Mouse (Mus musculus): ENCODE data around the gene Ankrd1. TPM values are rescaled to one million over a fixed set of nuclear protein-coding genes. Genes with fewer than 3 reads are reported as not detected.

Ankrd1 gene
- polyA plus RNA-seq, 1 experiment, result not detected

- no peaks in the 10 kb centered on the region for H3K4me1 ChIP-seq (ENCODE audit: control insufficient read depth, insufficient read depth, insufficient read length, low read length)
- TF ChIP-seq POLR2A (IDR thresholded peaks at IDR 0.05; ENCODE audit: low read depth, low read length), result no peak
- TF ChIP-seq CTCF (IDR thresholded peaks at IDR 0.05; ENCODE audit: extremely low read depth, insufficient read length, insufficient replicate concordance, low read depth, low read length), result no peak
- 0 out of 2 replicates have a peak overlapping the region, but pooled peaks have one; percentile 16 for H3K27ac ChIP-seq (ENCODE audit: insufficient read depth, low read depth, low read length)
- WGBS, result 9% methylated on average over 12 of the region's 12 CpGs
- no peak overlapping the region; the same call in 1 of the 2 replicates for H3K4me3 ChIP-seq (ENCODE audit: low read depth, low read length)
- no peaks in the 10 kb centered on the region for H3K36me3 ChIP-seq (ENCODE audit: control insufficient read depth, insufficient read depth, low read length)
- H3K27me3 ChIP-seq (ENCODE audit: control insufficient read depth, insufficient read depth, low read length), result no peaks in the 10 kb centered on the region
Measured at GRCm38 (mm10) chr19:36129643-36130042, 9.7 kb upstream of the Ankrd1 start.

- H3K4me1 ChIP-seq (ENCODE audit: control insufficient read depth, insufficient read depth, insufficient read length, low read length), result no peaks in the 10 kb centered on the region
- 10% methylated on average over 9 of the region's 9 CpGs for WGBS
- no peaks in the 10 kb centered on the region for H3K36me3 ChIP-seq (ENCODE audit: control insufficient read depth, insufficient read depth, low read length)
- H3K27me3 ChIP-seq (ENCODE audit: control insufficient read depth, insufficient read depth, low read length), result no peaks in the 10 kb centered on the region
- peak overlapping the region; percentile 16; the same call in 1 of the 2 replicates for H3K27ac ChIP-seq (ENCODE audit: insufficient read depth, low read depth, low read length)
- no peak overlapping the region for H3K4me3 ChIP-seq (ENCODE audit: low read depth, low read length)
- no peak for TF ChIP-seq POLR2A (IDR thresholded peaks at IDR 0.05; ENCODE audit: low read depth, low read length)
- no peak for TF ChIP-seq CTCF (IDR thresholded peaks at IDR 0.05; ENCODE audit: extremely low read depth, insufficient read length, insufficient replicate concordance, low read depth, low read length)
Measured at GRCm38 (mm10) chr19:36129213-36129612, 9.3 kb upstream of the Ankrd1 start.

DNA sequence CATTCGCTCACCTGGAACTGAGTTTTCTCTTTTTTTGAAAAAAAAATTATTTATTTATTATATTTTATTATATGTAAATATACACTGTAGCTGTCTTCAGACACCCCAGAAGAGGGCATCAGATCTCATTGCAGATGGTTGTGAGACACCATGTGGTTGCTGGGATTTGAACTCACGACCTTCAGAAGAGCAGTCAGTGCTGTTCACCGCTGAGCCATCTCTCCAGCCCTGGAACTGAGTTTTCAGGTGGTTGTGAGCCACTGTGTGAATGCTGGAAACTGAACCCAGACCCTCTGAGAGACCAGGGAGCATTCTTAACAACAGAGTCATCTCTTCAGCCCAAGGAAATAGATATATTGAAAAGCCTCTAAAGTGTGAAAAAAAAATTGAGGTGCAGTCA lies 8.5 kb upstream of the Ankrd1 start:
- WGBS, result 90% methylated on average over 3 of the region's 3 CpGs
- no peaks in the 10 kb centered on the region for H3K4me1 ChIP-seq (ENCODE audit: control insufficient read depth, insufficient read depth, insufficient read length, low read length)
- TF ChIP-seq CTCF (IDR thresholded peaks at IDR 0.05; ENCODE audit: extremely low read depth, insufficient read length, insufficient replicate concordance, low read depth, low read length), result no peak
- no peak for TF ChIP-seq POLR2A (IDR thresholded peaks at IDR 0.05; ENCODE audit: low read depth, low read length)
- no peak overlapping the region for H3K27ac ChIP-seq (ENCODE audit: insufficient read depth, low read depth, low read length)
- H3K27me3 ChIP-seq (ENCODE audit: control insufficient read depth, insufficient read depth, low read length), result no peaks in the 10 kb centered on the region
- H3K36me3 ChIP-seq (ENCODE audit: control insufficient read depth, insufficient read depth, low read length), result no peaks in the 10 kb centered on the region
- no peak overlapping the region for H3K4me3 ChIP-seq (ENCODE audit: low read depth, low read length)

DNA sequence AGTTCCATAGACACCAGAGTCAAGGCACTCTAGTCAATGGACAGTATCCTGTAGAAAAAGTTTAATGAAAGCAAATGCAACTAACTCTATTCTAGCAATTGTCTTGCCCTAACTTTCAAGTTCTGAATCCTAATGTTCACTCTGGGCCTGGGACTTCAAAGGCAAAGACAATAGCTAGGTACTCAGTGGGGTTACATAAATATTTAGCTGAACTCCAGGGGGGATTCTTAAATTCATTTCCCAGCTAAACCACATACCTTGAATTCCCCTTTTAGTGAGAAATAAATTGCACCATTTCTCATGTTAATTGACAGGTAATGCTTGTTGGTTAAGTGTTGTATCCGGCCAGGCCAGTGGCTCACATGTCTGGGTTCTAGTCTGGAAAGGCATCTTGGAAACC lies 4.3 kb upstream of the Ankrd1 start:
- H3K27me3 ChIP-seq (ENCODE audit: control insufficient read depth, insufficient read depth, low read length), result no peaks in the 10 kb centered on the region
- 58% methylated on average over 1 of the region's 1 CpGs for WGBS
- no peak for TF ChIP-seq CTCF (IDR thresholded peaks at IDR 0.05; ENCODE audit: extremely low read depth, insufficient read length, insufficient replicate concordance, low read depth, low read length)
- TF ChIP-seq POLR2A (IDR thresholded peaks at IDR 0.05; ENCODE audit: low read depth, low read length), result no peak
- no peaks in the 10 kb centered on the region for H3K36me3 ChIP-seq (ENCODE audit: control insufficient read depth, insufficient read depth, low read length)
- H3K4me3 ChIP-seq (ENCODE audit: low read depth, low read length), result no peak overlapping the region
- H3K27ac ChIP-seq (ENCODE audit: insufficient read depth, low read depth, low read length), result no peak overlapping the region
- no peaks in the 10 kb centered on the region for H3K4me1 ChIP-seq (ENCODE audit: control insufficient read depth, insufficient read depth, insufficient read length, low read length)

DNA sequence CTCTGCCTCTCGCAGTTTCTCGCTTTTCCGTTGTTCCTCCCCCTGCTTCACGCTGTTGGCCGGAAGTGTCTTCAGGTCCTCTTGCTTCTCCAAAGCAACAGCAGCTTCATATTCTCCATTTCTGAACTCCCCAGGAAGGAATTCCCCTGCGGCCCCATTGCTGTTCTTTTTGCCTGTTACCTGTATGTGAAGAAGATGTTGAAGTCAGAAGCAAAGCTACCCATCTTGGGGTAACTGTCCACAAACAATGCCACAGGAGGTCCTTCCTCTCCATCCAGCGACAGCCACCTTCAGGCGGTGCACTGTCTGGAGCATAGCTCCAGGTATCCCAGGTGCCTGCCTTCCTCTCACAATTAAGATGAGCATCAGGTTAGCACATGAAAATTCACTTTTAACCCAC lies 680 bp downstream of the Ankrd1 start:
- Histone ChIP-seq H3K4me3 (ENCODE audit: low read depth, low read length) (no peak overlapping the region), H3K27me3 (ENCODE audit: control insufficient read depth, insufficient read depth, low read length) (no peaks in the 10 kb centered on the region), H3K4me1 (ENCODE audit: control insufficient read depth, insufficient read depth, insufficient read length, low read length) (no peaks in the 10 kb centered on the region), H3K27ac (ENCODE audit: insufficient read depth, low read depth, low read length) (no peak overlapping the region), H3K36me3 (ENCODE audit: control insufficient read depth, insufficient read depth, low read length) (no peaks in the 10 kb centered on the region)
- TF ChIP-seq CTCF (IDR thresholded peaks at IDR 0.05; ENCODE audit: extremely low read depth, insufficient read length, insufficient replicate concordance, low read depth, low read length), result no peak
- TF ChIP-seq POLR2A (IDR thresholded peaks at IDR 0.05; ENCODE audit: low read depth, low read length), result no peak
- WGBS, result 92% methylated on average over 8 of the region's 8 CpGs

DNA sequence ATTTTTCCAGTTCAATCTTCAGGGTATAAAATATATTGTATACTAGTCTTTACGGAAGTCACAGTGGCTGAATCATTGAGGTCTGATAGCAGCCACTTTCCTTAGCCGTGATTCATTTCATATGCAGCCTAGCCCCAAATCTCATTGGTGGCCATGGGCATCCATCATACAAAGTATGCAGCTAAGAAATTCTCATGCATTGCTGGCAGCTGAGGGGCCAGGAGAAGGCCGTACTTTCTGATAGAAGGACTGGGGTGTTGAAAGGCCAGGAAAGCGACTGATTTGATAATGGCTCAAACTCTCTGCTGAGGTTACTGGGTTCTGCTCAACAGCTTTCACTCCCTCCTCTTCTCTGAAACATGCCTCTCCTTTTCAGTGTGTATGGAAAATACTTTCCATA lies 3.7 kb downstream of the Ankrd1 start:
- H3K36me3 ChIP-seq (ENCODE audit: control insufficient read depth, insufficient read depth, low read length), result no peaks in the 10 kb centered on the region
- TF ChIP-seq CTCF (IDR thresholded peaks at IDR 0.05; ENCODE audit: extremely low read depth, insufficient read length, insufficient replicate concordance, low read depth, low read length), result no peak
- no peak for TF ChIP-seq POLR2A (IDR thresholded peaks at IDR 0.05; ENCODE audit: low read depth, low read length)
- H3K4me1 ChIP-seq (ENCODE audit: control insufficient read depth, insufficient read depth, insufficient read length, low read length), result no peaks in the 10 kb centered on the region
- H3K27ac ChIP-seq (ENCODE audit: insufficient read depth, low read depth, low read length), result no peak overlapping the region
- no peak overlapping the region for H3K4me3 ChIP-seq (ENCODE audit: low read depth, low read length)
- 80% methylated on average over 4 of the region's 4 CpGs for WGBS
- H3K27me3 ChIP-seq (ENCODE audit: control insufficient read depth, insufficient read depth, low read length), result no peaks in the 10 kb centered on the region

- Histone ChIP-seq H3K36me3 (ENCODE audit: control insufficient read depth, insufficient read depth, low read length) (no peaks in the 10 kb centered on the region), H3K27ac (ENCODE audit: insufficient read depth, low read depth, low read length) (no peak overlapping the region), H3K27me3 (ENCODE audit: control insufficient read depth, insufficient read depth, low read length) (no peaks in the 10 kb centered on the region), H3K4me1 (ENCODE audit: control insufficient read depth, insufficient read depth, insufficient read length, low read length) (peaks cover 1% of the 10 kb centered on the region; the same call in 1 of the 2 replicates), H3K4me3 (ENCODE audit: low read depth, low read length) (no peak overlapping the region)
- TF ChIP-seq POLR2A (IDR thresholded peaks at IDR 0.05; ENCODE audit: low read depth, low read length), result no peak
- no peak for TF ChIP-seq CTCF (IDR thresholded peaks at IDR 0.05; ENCODE audit: extremely low read depth, insufficient read length, insufficient replicate concordance, low read depth, low read length)
- WGBS, result 56% methylated on average over 17 of the region's 17 CpGs
Measured at GRCm38 (mm10) chr19:36112007-36112406, 7.9 kb downstream of the Ankrd1 start.

All from small intestine, adult 2 months (tissue).